Mouse (Mus musculus) forebrain, embryonic 13.5 days (tissue): ENCODE measurements at regions not wholly inside any gene's neighbourhood (a gene's known extent, or its start where the extent isn't known, plus 50 kb on each side); places are given as distances from the start of the nearest gene placed in this dataset.

Experiments used
- ATAC-seq: fragments of 200-750 bp; cut with Nextera tagmentation; 2 replicates; pipeline ENCODE4 v1.8.0; 2017
- H3K27ac ChIP-seq: fragments of 300-500 bp; sonication (generic); 2 replicates; pipeline ENCODE4 v1.5.1; 2015; ENCODE audit warnings: inconsistent platforms, mild to moderate bottlenecking, moderate library complexity
- H3K27me3 ChIP-seq: fragments of 300-500 bp; sonication (generic); 2 replicates; pipeline ENCODE4 v1.6.1; 2015; ENCODE audit warnings: mild to moderate bottlenecking, inconsistent platforms
- H3K36me3 ChIP-seq: fragments of 300-500 bp; sonication (generic); 2 replicates; pipeline ENCODE4 v1.6.1; 2015; ENCODE audit warnings: mild to moderate bottlenecking, inconsistent platforms; ENCODE audit not compliant: poor library complexity, severe bottlenecking
- H3K4me1 ChIP-seq: fragments of 300-500 bp; sonication (generic); 2 replicates; pipeline ENCODE4 v1.6.1; 2015; ENCODE audit warnings: inconsistent platforms
- H3K4me2 ChIP-seq: fragments of 300-500 bp; sonication (generic); 2 replicates; pipeline ENCODE4 v1.6.1; 2015; ENCODE audit warnings: inconsistent platforms, mild to moderate bottlenecking, moderate library complexity
- H3K4me3 ChIP-seq: fragments of 300-500 bp; sonication (generic); 2 replicates; pipeline ENCODE4 v1.5.1; 2015; ENCODE audit warnings: mild to moderate bottlenecking, inconsistent platforms
- H3K9ac ChIP-seq: fragments of 300-500 bp; sonication (generic); 2 replicates; pipeline ENCODE4 v1.6.1; 2015; ENCODE audit warnings: mild to moderate bottlenecking, inconsistent platforms
- H3K9me3 ChIP-seq: fragments of 300-500 bp; sonication (generic); replicated peaks from 2 replicates; pipeline ENCODE4 v1.6.1; 2016; ENCODE audit warnings: inconsistent platforms
- WGBS: fragments of 180-500 bp; shearing (Covaris S2); methylation state at CpG from one replicate; pipeline ENCODE4 v1.1.7; 2015; 5-methylcytosine and 5-hydroxymethylcytosine counted together

GRCm38 (mm10) chrX:77446755-77447154 lies 64.1 kb upstream of the Tbl1x start:
- H3K4me2 ChIP-seq = no peak overlapping the region
- H3K36me3 ChIP-seq = no peaks in the 10 kb centered on the region
- no peak for ATAC-seq
- H3K27ac ChIP-seq = no peak overlapping the region
- peaks cover 7% of the 10 kb centered on the region; the same call in 1 of the 2 replicates for H3K4me1 ChIP-seq
- no peak overlapping the region for H3K4me3 ChIP-seq
- H3K9me3 ChIP-seq = no peaks in the 10 kb centered on the region
- WGBS = 85% methylated on average over 3 of the region's 3 CpGs
- H3K27me3 ChIP-seq = no peaks in the 10 kb centered on the region
- no peak overlapping the region for H3K9ac ChIP-seq

DNA sequence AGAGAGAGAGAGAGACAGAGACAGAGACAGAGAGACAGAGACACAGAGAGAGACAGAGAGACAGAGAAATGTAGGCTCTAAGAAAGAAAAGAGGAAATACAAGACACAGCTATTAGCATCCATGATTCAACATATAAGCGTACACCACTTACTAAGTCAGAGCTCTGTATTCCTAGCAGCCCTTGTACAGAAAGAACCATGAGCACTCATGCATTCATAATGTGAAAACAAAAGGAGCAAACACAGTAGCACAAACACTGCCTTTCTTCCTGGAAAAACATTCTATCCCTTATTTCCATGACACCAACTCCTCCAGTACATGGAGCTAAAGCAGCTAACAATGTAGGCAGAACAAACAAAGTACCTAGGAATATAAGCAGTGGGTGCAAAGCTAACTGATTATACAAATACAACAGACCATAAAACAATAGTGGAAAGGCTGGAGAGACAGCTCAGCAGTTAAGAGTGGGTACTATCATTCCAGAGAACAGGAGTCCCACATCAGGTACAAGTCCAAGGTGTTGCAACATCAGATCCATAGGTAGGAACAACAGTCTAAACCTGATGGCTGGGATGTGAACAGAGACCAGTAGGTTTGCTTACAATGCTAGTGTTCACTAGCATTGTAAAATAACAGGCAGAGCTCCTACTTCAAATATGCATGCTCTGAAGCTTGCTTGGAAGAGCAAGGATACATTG lies 58.7 kb upstream of the Tbl1x start:
- no peaks in the 10 kb centered on the region for H3K27me3 ChIP-seq
- H3K36me3 ChIP-seq = no peaks in the 10 kb centered on the region
- H3K9ac ChIP-seq = no peak overlapping the region
- no peaks in the 10 kb centered on the region for H3K9me3 ChIP-seq
- 50% methylated on average over 1 of the region's 1 CpGs for WGBS
- H3K4me2 ChIP-seq = no peak overlapping the region
- peak; percentile 48; the same call in 1 of the 2 replicates for ATAC-seq
- no peak overlapping the region for H3K4me3 ChIP-seq
- H3K4me1 ChIP-seq = peaks cover 5% of the 10 kb centered on the region; the same call in 1 of the 2 replicates
- no peak overlapping the region for H3K27ac ChIP-seq
